Mouse (Mus musculus): ENCODE results near the gene Odr4. TPM values are rescaled to one million over a fixed set of nuclear protein-coding genes. Genes with fewer than 3 reads are reported as not detected.

The Odr4 gene
- 40.2 and 42.5 TPM in 2 replicates for polyA plus RNA-seq (2012; rRNA removed)

DNA sequence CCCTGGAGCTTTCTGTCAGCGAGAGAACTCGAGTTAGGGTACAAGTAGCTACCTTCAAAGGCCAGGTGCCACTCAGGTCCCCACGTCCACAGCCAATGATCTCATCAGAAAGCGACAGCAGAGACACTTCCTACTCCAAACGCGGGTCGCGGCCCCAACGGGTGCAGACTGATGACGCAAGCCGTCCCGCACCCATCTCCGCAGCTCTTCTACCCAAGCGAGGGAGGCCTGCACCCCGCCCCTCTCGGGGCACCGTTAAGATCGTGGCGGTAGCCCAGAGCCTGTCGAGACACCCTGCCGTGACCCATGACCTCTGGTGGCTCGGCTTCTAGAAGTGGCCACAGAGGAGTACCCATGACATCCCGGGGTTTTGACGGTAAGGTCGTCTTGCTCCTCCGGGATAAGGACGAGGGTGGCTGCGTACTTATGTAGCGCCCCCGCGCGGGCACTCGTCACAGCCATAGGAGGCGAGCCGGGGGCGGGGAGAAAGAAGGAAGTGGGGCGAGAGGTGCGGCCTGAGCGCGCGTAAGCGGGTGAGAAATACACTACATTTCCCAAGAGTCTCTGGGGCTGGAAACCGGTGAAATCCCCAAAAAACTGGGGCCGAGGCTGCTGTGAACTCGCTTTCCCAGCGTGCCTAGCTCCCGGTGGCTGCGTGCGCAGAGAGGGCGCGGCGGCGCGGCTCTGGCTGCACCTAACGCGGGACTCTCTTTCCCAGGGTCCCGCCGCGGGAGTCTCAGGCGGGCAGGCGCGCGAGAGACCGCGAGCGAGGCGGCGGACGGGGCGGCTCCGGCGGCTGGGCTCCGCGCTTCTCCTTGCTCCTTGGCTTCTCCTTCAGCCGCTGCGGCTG lies at the start of gene Odr4, which contains the start of gene Tpr:
Gene Odr4, minus strand, starts transcription at position 443 of the 850 bp plus-strand sequence.
Gene Tpr, plus strand, starts transcription at position 201 of the 850 bp plus-strand sequence.
- Histone ChIP-seq H3K4me1 (ENCODE audit: control insufficient read depth, insufficient read depth, low read length) (no peaks in the 10 kb centered on the region), H3K27me3 (ENCODE audit: control insufficient read depth, insufficient read depth, low read length) (no peaks in the 10 kb centered on the region), H3K4me3 (replicated peaks; ENCODE audit: insufficient read depth, low read depth, low read length) (peak within 1 kb of the TSS; percentile 73), H3K27ac (ENCODE audit: insufficient read depth, low read length) (peak within 1 kb of the TSS; percentile 96)
- under 1% methylated on average over 76 of the region's 76 CpGs for WGBS
- peak; percentile 99 to 100 for DNase-seq
- peak; percentile 76; the same call in 1 of the 2 replicates for TF ChIP-seq POLR2A (IDR thresholded peaks at IDR 0.05; ENCODE audit: borderline replicate concordance, insufficient read depth, low read length)
- TF ChIP-seq CTCF (IDR thresholded peaks at IDR 0.05; ENCODE audit: borderline replicate concordance, insufficient read depth, low read depth, low read length), result peak; percentile 58; the same call in 1 of the 2 replicates

DNA sequence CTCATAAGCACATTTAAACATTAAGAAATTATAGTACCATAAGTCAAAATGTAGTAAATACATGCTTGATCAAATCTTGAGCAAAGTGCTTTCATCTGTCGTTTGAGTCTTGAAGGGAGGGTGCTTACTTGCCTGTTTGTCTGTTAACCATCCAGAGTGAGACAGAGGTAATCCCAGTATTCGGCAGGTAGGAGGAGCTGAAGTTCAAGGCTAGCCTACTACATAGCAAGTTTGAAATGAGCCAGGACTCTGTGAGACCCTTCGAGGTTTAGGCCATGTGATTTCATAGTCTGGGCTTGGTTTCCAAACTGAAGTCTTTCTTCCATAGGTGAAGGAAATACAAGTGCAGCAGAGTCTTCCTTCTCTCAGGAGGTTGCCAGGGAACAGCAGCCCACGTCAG lies 48.9 kb upstream of the Odr4 start:
- Histone ChIP-seq H3K4me3 (replicated peaks; ENCODE audit: insufficient read depth, low read depth, low read length) (no peak overlapping the region), H3K27me3 (ENCODE audit: control insufficient read depth, insufficient read depth, low read length) (no peaks in the 10 kb centered on the region), H3K27ac (ENCODE audit: insufficient read depth, low read length) (no peak overlapping the region), H3K4me1 (ENCODE audit: control insufficient read depth, insufficient read depth, low read length) (no peaks in the 10 kb centered on the region)
- 76% methylated on average over 4 of the region's 4 CpGs for WGBS
- no peak for DNase-seq
- TF ChIP-seq POLR2A (IDR thresholded peaks at IDR 0.05; ENCODE audit: borderline replicate concordance, insufficient read depth, low read length) (no peak), CTCF (IDR thresholded peaks at IDR 0.05; ENCODE audit: borderline replicate concordance, insufficient read depth, low read depth, low read length) (no peak)

DNA sequence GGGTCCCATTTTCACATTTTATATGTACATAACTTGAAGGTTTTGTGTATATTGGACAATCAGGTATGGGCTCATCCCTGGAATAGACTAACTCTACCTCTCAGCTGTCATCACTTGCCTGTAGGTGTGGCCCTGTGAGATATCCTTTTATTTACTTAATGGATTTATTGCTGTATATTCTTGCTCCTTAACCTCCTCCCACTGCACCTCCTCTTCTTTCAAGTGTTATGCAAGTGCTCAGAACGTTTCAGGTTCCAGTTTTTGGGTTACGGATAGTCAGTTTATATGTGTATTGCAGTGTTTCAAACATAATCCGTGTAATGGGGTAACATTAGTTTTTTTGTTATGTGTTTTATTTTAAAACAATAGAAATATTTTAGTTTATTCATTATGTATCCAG lies 45.8 kb upstream of the Odr4 start:
- H3K27me3 ChIP-seq (ENCODE audit: control insufficient read depth, insufficient read depth, low read length), result no peaks in the 10 kb centered on the region
- no peak overlapping the region for H3K4me3 ChIP-seq (replicated peaks; ENCODE audit: insufficient read depth, low read depth, low read length)
- no peak for DNase-seq
- TF ChIP-seq POLR2A (IDR thresholded peaks at IDR 0.05; ENCODE audit: borderline replicate concordance, insufficient read depth, low read length), result no peak
- no peak for TF ChIP-seq CTCF (IDR thresholded peaks at IDR 0.05; ENCODE audit: borderline replicate concordance, insufficient read depth, low read depth, low read length)
- H3K27ac ChIP-seq (ENCODE audit: insufficient read depth, low read length), result no peak overlapping the region
- 91% methylated on average over 3 of the region's 3 CpGs for WGBS
- no peaks in the 10 kb centered on the region for H3K4me1 ChIP-seq (ENCODE audit: control insufficient read depth, insufficient read depth, low read length)

DNA sequence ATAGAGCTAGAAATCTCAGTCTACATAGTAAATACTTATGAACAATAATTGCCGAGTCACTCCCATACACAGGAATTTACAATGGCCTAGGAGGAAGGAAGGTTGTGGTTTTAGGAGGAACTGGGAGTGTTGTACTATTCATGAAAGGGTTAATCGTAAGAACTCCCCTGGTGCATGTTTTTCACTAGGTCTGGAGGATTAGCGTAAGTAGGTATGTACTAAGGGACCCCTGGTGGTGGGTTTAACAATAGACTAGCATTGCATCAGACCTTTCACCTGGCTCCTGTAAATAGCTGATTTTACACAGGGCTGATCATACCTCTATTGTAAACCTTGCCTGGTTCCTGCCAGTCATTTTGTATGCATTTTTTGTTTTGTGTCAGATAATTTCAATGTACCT lies 33.3 kb upstream of the Odr4 start:
- no peak for DNase-seq
- Histone ChIP-seq H3K27me3 (ENCODE audit: control insufficient read depth, insufficient read depth, low read length) (no peaks in the 10 kb centered on the region), H3K4me3 (replicated peaks; ENCODE audit: insufficient read depth, low read depth, low read length) (no peak overlapping the region), H3K4me1 (ENCODE audit: control insufficient read depth, insufficient read depth, low read length) (no peaks in the 10 kb centered on the region), H3K27ac (ENCODE audit: insufficient read depth, low read length) (no peak overlapping the region)
- no peak for TF ChIP-seq POLR2A (IDR thresholded peaks at IDR 0.05; ENCODE audit: borderline replicate concordance, insufficient read depth, low read length)
- no peak for TF ChIP-seq CTCF (IDR thresholded peaks at IDR 0.05; ENCODE audit: borderline replicate concordance, insufficient read depth, low read depth, low read length)
- 76% methylated on average over 3 of the region's 3 CpGs for WGBS

DNA sequence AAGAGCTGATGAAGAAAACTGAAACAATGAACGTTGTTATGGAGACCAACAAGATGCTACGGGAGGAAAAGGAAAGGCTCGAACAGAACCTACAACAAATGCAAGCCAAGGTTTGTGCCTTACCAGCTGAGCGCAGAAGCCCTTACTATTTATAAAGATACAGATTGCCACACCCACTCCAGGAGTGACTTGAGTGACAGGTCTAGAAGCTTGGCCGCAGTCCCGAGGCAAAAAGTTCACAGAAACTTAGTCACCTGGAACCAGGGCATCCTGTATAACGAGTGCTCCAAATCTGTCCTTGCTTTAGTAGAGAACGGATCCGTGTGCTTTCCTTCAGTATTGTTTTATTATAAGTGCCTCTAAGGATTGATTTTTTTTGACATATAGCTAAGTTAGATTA lies 32.8 kb upstream of the Odr4 start:
- Histone ChIP-seq H3K4me1 (ENCODE audit: control insufficient read depth, insufficient read depth, low read length) (no peaks in the 10 kb centered on the region), H3K27ac (ENCODE audit: insufficient read depth, low read length) (no peak overlapping the region), H3K4me3 (replicated peaks; ENCODE audit: insufficient read depth, low read depth, low read length) (no peak overlapping the region), H3K27me3 (ENCODE audit: control insufficient read depth, insufficient read depth, low read length) (no peaks in the 10 kb centered on the region)
- WGBS, result 86% methylated on average over 9 of the region's 9 CpGs
- no peak for DNase-seq
- TF ChIP-seq POLR2A (IDR thresholded peaks at IDR 0.05; ENCODE audit: borderline replicate concordance, insufficient read depth, low read length) (no peak), CTCF (IDR thresholded peaks at IDR 0.05; ENCODE audit: borderline replicate concordance, insufficient read depth, low read depth, low read length) (no peak)

DNA sequence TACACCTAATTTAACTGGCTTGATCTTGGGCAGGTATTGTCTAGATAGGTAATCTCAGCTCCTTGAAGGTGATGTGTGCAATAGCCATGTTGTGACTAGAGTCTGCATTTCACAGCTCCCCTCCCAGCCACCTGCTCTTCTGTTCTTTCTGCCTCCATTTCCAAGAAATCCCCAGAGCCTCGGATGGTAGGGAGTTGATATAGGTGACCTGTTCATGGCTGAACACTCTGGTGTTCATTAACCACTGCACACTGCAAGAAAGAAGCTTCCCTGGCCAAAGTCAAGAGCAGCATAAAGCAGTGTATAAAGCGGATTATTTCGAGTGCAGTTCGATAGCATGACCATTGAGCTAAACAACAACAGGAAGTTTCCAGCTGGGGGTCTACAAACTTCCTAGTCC lies 25.5 kb upstream of the Odr4 start:
- DNase-seq, result no peak
- Histone ChIP-seq H3K27me3 (ENCODE audit: control insufficient read depth, insufficient read depth, low read length) (no peaks in the 10 kb centered on the region), H3K27ac (ENCODE audit: insufficient read depth, low read length) (no peak overlapping the region), H3K4me3 (replicated peaks; ENCODE audit: insufficient read depth, low read depth, low read length) (no peak overlapping the region), H3K4me1 (ENCODE audit: control insufficient read depth, insufficient read depth, low read length) (no peaks in the 10 kb centered on the region)
- no peak for TF ChIP-seq POLR2A (IDR thresholded peaks at IDR 0.05; ENCODE audit: borderline replicate concordance, insufficient read depth, low read length)
- no peak for TF ChIP-seq CTCF (IDR thresholded peaks at IDR 0.05; ENCODE audit: borderline replicate concordance, insufficient read depth, low read depth, low read length)
- whole genome bisulfite sequencing, result 89% methylated on average over 4 of the region's 4 CpGs

DNA sequence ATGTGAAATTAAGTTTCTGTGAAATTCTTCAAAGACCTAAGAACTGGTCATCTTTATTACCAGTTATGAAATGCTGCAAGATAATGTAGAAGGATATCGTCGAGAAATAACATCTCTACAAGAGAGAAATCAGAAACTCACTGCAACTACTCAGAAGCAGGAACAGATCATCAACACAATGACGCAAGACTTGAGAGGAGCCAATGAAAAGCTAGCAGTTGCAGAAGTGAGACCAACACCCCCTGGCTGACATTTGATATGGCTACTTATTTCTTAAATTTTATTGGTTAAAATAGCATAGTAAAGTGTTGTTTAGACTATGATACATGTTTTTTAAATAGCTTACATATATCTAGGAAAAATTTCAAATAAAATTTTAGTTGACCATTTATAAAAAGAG lies 23.1 kb upstream of the Odr4 start:
- H3K4me1 ChIP-seq (ENCODE audit: control insufficient read depth, insufficient read depth, low read length), result no peaks in the 10 kb centered on the region
- no peaks in the 10 kb centered on the region for H3K27me3 ChIP-seq (ENCODE audit: control insufficient read depth, insufficient read depth, low read length)
- H3K4me3 ChIP-seq (replicated peaks; ENCODE audit: insufficient read depth, low read depth, low read length), result no peak overlapping the region
- 91% methylated on average over 3 of the region's 3 CpGs for WGBS
- H3K27ac ChIP-seq (ENCODE audit: insufficient read depth, low read length), result no peak overlapping the region
- no peak for DNase-seq
- TF ChIP-seq POLR2A (IDR thresholded peaks at IDR 0.05; ENCODE audit: borderline replicate concordance, insufficient read depth, low read length), result no peak
- TF ChIP-seq CTCF (IDR thresholded peaks at IDR 0.05; ENCODE audit: borderline replicate concordance, insufficient read depth, low read depth, low read length), result no peak

DNA sequence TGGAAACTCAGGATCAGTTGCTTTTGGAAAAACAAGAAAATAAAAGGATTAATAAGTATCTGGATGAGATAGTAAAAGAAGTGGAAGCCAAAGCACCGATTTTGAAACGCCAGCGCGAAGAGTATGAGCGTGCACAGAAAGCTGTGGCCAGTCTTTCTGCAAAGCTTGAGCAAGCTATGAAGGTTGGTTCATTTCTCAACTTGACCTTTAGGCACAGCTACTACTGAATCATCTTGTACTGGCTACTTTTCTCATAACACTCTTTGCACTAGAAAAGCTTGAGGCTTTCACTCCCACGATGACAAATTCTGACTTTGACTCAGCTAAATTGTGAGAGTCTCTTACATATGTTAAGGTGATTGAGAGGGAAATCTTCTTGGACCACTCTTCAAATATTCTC lies 17.1 kb upstream of the Odr4 start:
- Histone ChIP-seq H3K4me1 (ENCODE audit: control insufficient read depth, insufficient read depth, low read length) (no peaks in the 10 kb centered on the region), H3K27me3 (ENCODE audit: control insufficient read depth, insufficient read depth, low read length) (no peaks in the 10 kb centered on the region), H3K27ac (ENCODE audit: insufficient read depth, low read length) (no peak overlapping the region), H3K4me3 (replicated peaks; ENCODE audit: insufficient read depth, low read depth, low read length) (no peak overlapping the region)
- TF ChIP-seq CTCF (IDR thresholded peaks at IDR 0.05; ENCODE audit: borderline replicate concordance, insufficient read depth, low read depth, low read length) (no peak), POLR2A (IDR thresholded peaks at IDR 0.05; ENCODE audit: borderline replicate concordance, insufficient read depth, low read length) (no peak)
- 96% methylated on average over 6 of the region's 6 CpGs for WGBS
- DNase-seq, result no peak
